Mouse (Mus musculus) stomach, embryonic 16.5 days (tissue): ENCODE data around the gene Tyw5. TPM values are rescaled to one million over a fixed set of nuclear protein-coding genes. Genes with fewer than 3 reads are reported as not detected.

Experiments used
- ATAC-seq: fragments of 200-750 bp; cut with Nextera tagmentation; 2 replicates; pipeline ENCODE4 v1.8.0; 2017; ENCODE audit warnings: moderate number of reproducible peaks, moderate TSS enrichment; ENCODE audit not compliant: insufficient read depth, low FRiP score
- H3K27ac ChIP-seq: fragments of 300-500 bp; sonication (generic); 2 replicates; pipeline ENCODE4 v1.5.1; 2014; ENCODE audit warnings: low read length
- H3K27me3 ChIP-seq: fragments of 300-500 bp; sonication (generic); 2 replicates; pipeline ENCODE4 v1.6.1; 2014; ENCODE audit warnings: low read length, control low read depth, mixed read lengths; ENCODE audit not compliant: control insufficient read depth, insufficient read depth
- H3K36me3 ChIP-seq: fragments of 300-500 bp; sonication (generic); 2 replicates; pipeline ENCODE4 v1.6.1; 2014; ENCODE audit warnings: low read length; ENCODE audit not compliant: control insufficient read depth, insufficient read depth
- H3K4me1 ChIP-seq: fragments of 300-500 bp; sonication (generic); 2 replicates; pipeline ENCODE4 v1.6.1; 2014; ENCODE audit warnings: low read length, control low read depth, mixed read lengths; ENCODE audit not compliant: control insufficient read depth, insufficient read depth
- H3K4me2 ChIP-seq: fragments of 300-500 bp; sonication (generic); 2 replicates; pipeline ENCODE4 v1.6.1; 2014; ENCODE audit warnings: low read depth, low read length, mixed read lengths
- H3K4me3 ChIP-seq: fragments of 300-500 bp; sonication (generic); replicated peaks from 2 replicates; pipeline ENCODE4 v1.5.1; 2014; ENCODE audit warnings: mild to moderate bottlenecking, low read length
- H3K9ac ChIP-seq: fragments of 300-500 bp; sonication (generic); 2 replicates; pipeline ENCODE4 v1.6.1; 2014; ENCODE audit warnings: low read length
- H3K9me3 ChIP-seq: fragments of 300-500 bp; sonication (generic); replicated peaks from 2 replicates; pipeline ENCODE4 v1.6.1; 2016; ENCODE audit warnings: low read length, control low read depth; ENCODE audit not compliant: control insufficient read depth
- WGBS: fragments of 180-500 bp; shearing (Covaris S2); extraction: QIAGEN DNeasy Blood & Tissue Kit; methylation state at CpG from one replicate; pipeline ENCODE4 v1.1.7; 2014; 5-methylcytosine and 5-hydroxymethylcytosine counted together
- polyA plus RNA-seq: library from polyadenylated mRNA; unstranded; fragments of >200 nt; fragmentation: Nextera tagmentation; extraction: Ambion mirVana; gene quantifications from 2 replicates; pipeline ENCODE4 v1.2.1, GENCODE M21; 2015

Tyw5 gene
- polyA plus RNA-seq, 1 experiment from 2014 or later = 29.2 TPM

- Histone ChIP-seq H3K9ac (0 out of 2 replicates have a peak overlapping the region, but pooled peaks have one; percentile 33), H3K27ac (no peak overlapping the region; the same call in 1 of the 2 replicates), H3K4me1 (0 out of 2 replicates have a peak, but pooled peaks cover 2% of the 10 kb centered on the region), H3K27me3 (no peaks in the 10 kb centered on the region), H3K4me2 (peak overlapping the region; percentile 40; the same call in 1 of the 2 replicates), H3K9me3 (no peaks in the 10 kb centered on the region), H3K4me3 (peak overlapping the region; percentile 21; the same call in 1 of the 2 replicates), H3K36me3 (no peaks in the 10 kb centered on the region)
- WGBS = 53% methylated on average over 16 of the region's 16 CpGs
- ATAC-seq = peak; percentile 72
These were observed 21.7 kb upstream of the Tyw5 start for GRCm38 (mm10) chr1:57428368-57429308.

GRCm38 (mm10) chr1:57423696-57424095 lies 16.8 kb upstream of the Tyw5 start:
- no peaks in the 10 kb centered on the region for H3K9me3 ChIP-seq
- H3K9ac ChIP-seq = no peak overlapping the region
- no peak overlapping the region for H3K4me2 ChIP-seq
- no peak overlapping the region for H3K4me3 ChIP-seq
- ATAC-seq = no peak
- WGBS = 3% methylated on average over 1 of the region's 1 CpGs
- H3K27ac ChIP-seq = no peak overlapping the region
- no peaks in the 10 kb centered on the region for H3K36me3 ChIP-seq
- no peaks in the 10 kb centered on the region for H3K27me3 ChIP-seq
- H3K4me1 ChIP-seq = no peaks in the 10 kb centered on the region

GRCm38 (mm10) chr1:57413397-57413796 lies 6.5 kb upstream of the Tyw5 start:
- 94% methylated on average over 2 of the region's 2 CpGs for WGBS
- H3K4me1 ChIP-seq = peaks cover 6% of the 10 kb centered on the region; the same call in 1 of the 2 replicates

GRCm38 (mm10) chr1:57408994-57409393 lies 2.1 kb upstream of the Tyw5 start:
- Histone ChIP-seq H3K4me1 (peaks cover 19% of the 10 kb centered on the region), H3K36me3 (peaks cover 3% of the 10 kb centered on the region; the same call in 1 of the 2 replicates), H3K9ac (no peak overlapping the region), H3K27me3 (no peaks in the 10 kb centered on the region), H3K27ac (no peak overlapping the region), H3K4me3 (no peak overlapping the region), H3K9me3 (no peaks in the 10 kb centered on the region), H3K4me2 (0 out of 2 replicates have a peak overlapping the region, but pooled peaks have one; percentile 74)
- no peak for ATAC-seq
- WGBS = 85% methylated on average over 2 of the region's 2 CpGs

More at GRCm38 (mm10) chr1:57413397-57413796, 6.5 kb upstream of the Tyw5 start:
- Histone ChIP-seq H3K36me3 (peaks cover 15% of the 10 kb centered on the region; the same call in 1 of the 2 replicates), H3K27me3 (no peaks in the 10 kb centered on the region), H3K9ac (no peak overlapping the region), H3K4me3 (no peak overlapping the region), H3K4me2 (no peak overlapping the region), H3K27ac (no peak overlapping the region), H3K9me3 (0 out of 2 replicates have a peak, but pooled peaks cover 3% of the 10 kb centered on the region)
- no peak for ATAC-seq

- Histone ChIP-seq H3K36me3 (no peaks in the 10 kb centered on the region), H3K4me1 (peaks cover 5% of the 10 kb centered on the region), H3K27me3 (no peaks in the 10 kb centered on the region), H3K9me3 (no peaks in the 10 kb centered on the region), H3K9ac (no peak overlapping the region), H3K4me3 (no peak overlapping the region), H3K4me2 (no peak overlapping the region), H3K27ac (no peak overlapping the region)
- 89% methylated on average over 5 of the region's 5 CpGs for WGBS
- ATAC-seq = no peak
These were observed 4.8 kb downstream of the Tyw5 start for GRCm38 (mm10) chr1:57402116-57402515.

GRCm38 (mm10) chr1:57400877-57401276 lies 6.0 kb downstream of the Tyw5 start:
- 82% methylated on average over 2 of the region's 2 CpGs for WGBS
- no peak for ATAC-seq

GRCm38 (mm10) chr1:57400321-57400720 lies 6.6 kb downstream of the Tyw5 start:
- no peak overlapping the region for H3K9ac ChIP-seq
- WGBS = 91% methylated on average over 2 of the region's 2 CpGs
- no peaks in the 10 kb centered on the region for H3K9me3 ChIP-seq
- peaks cover 1% of the 10 kb centered on the region; the same call in 1 of the 2 replicates for H3K4me1 ChIP-seq
- H3K4me3 ChIP-seq = no peak overlapping the region
- H3K27ac ChIP-seq = no peak overlapping the region
- H3K4me2 ChIP-seq = no peak overlapping the region
- peaks cover 2% of the 10 kb centered on the region for H3K36me3 ChIP-seq
- no peak for ATAC-seq
- H3K27me3 ChIP-seq = no peaks in the 10 kb centered on the region

More at GRCm38 (mm10) chr1:57400877-57401276, 6.0 kb downstream of the Tyw5 start:
- H3K9ac ChIP-seq = no peak overlapping the region
- peaks cover 5% of the 10 kb centered on the region for H3K4me1 ChIP-seq
- no peak overlapping the region for H3K27ac ChIP-seq
- H3K27me3 ChIP-seq = no peaks in the 10 kb centered on the region
- H3K4me2 ChIP-seq = no peak overlapping the region
- H3K36me3 ChIP-seq = no peaks in the 10 kb centered on the region; the same call in 1 of the 2 replicates
- no peaks in the 10 kb centered on the region for H3K9me3 ChIP-seq
- H3K4me3 ChIP-seq = no peak overlapping the region

GRCm38 (mm10) chr1:57394051-57394450 lies 12.8 kb downstream of the Tyw5 start:
- Histone ChIP-seq H3K27me3 (no peaks in the 10 kb centered on the region), H3K4me3 (no peak overlapping the region), H3K9ac (no peak overlapping the region), H3K9me3 (no peaks in the 10 kb centered on the region), H3K27ac (no peak overlapping the region), H3K36me3 (peaks cover 2% of the 10 kb centered on the region), H3K4me1 (no peaks in the 10 kb centered on the region), H3K4me2 (no peak overlapping the region)
- 68% methylated on average over 3 of the region's 3 CpGs for WGBS
- ATAC-seq = no peak

- no peak for ATAC-seq
- Histone ChIP-seq H3K4me1 (no peaks in the 10 kb centered on the region), H3K4me3 (no peak overlapping the region), H3K27me3 (no peaks in the 10 kb centered on the region), H3K9ac (no peak overlapping the region), H3K36me3 (peaks cover 2% of the 10 kb centered on the region), H3K4me2 (no peak overlapping the region), H3K9me3 (no peaks in the 10 kb centered on the region), H3K27ac (no peak overlapping the region)
- WGBS = 80% methylated on average over 4 of the region's 4 CpGs
These were observed 14.5 kb downstream of the Tyw5 start for GRCm38 (mm10) chr1:57392417-57392816.
